Mouse (Mus musculus): ENCODE data around the gene Rimkla. TPM values are rescaled to one million over a fixed set of nuclear protein-coding genes. Genes with fewer than 3 reads are reported as not detected.
A peak's percentile ranks its signal among the peaks of the same experiment; 100 is the strongest.

Gene Rimkla
- polyA plus RNA-seq, 1 experiment from 2014 or later: 2.2 TPM

- Histone ChIP-seq H3K9ac (replicated peaks; ENCODE audit: low read length) (peak overlapping the region; percentile 57), H3K36me3 (replicated peaks; ENCODE audit: control insufficient read depth, insufficient read depth, low read depth, low read length) (no peaks in the 10 kb centered on the region), H3K4me3 (ENCODE audit: low read depth, low read length) (peak overlapping the region; percentile 55), H3K4me2 (ENCODE audit: low read depth, low read length) (peak overlapping the region; percentile 94), H3K9me3 (replicated peaks; ENCODE audit: control insufficient read depth, low read length) (no peaks in the 10 kb centered on the region), H3K27ac (replicated peaks; ENCODE audit: low read depth, low read length) (no peak overlapping the region), H3K4me1 (ENCODE audit: control insufficient read depth, insufficient read depth, low read length) (no peaks in the 10 kb centered on the region), H3K27me3 (ENCODE audit: control insufficient read depth, insufficient read depth, low read length) (peaks cover 8% of the 10 kb centered on the region)
- DNase-seq (ENCODE audit: low spot score): peak; percentile 4
- WGBS: 30% methylated on average over 10 of the region's 10 CpGs
- peak; percentile 45; the same call in 1 of the 2 replicates for ATAC-seq (replicated peaks; ENCODE audit: insufficient number of reproducible peaks, low FRiP score, low TSS enrichment, low read depth)
These were observed 502 bp upstream of the Rimkla start for GRCm38 (mm10) chr4:119492933-119493327.

GRCm38 (mm10) chr4:119490806-119491205 is 1.6 kb downstream of the Rimkla start:
- no peak overlapping the region for H3K4me3 ChIP-seq (ENCODE audit: low read depth, low read length)
- H3K4me2 ChIP-seq (ENCODE audit: low read depth, low read length): no peak overlapping the region
- no peaks in the 10 kb centered on the region for H3K36me3 ChIP-seq (replicated peaks; ENCODE audit: control insufficient read depth, insufficient read depth, low read depth, low read length)
- H3K27me3 ChIP-seq (ENCODE audit: control insufficient read depth, insufficient read depth, low read length): peaks cover 8% of the 10 kb centered on the region
- DNase-seq (ENCODE audit: low spot score) (peak; percentile 59), ATAC-seq (replicated peaks; ENCODE audit: insufficient number of reproducible peaks, low FRiP score, low TSS enrichment, low read depth) (no peak)
- no peaks in the 10 kb centered on the region for H3K9me3 ChIP-seq (replicated peaks; ENCODE audit: control insufficient read depth, low read length)
- 73% methylated on average over 3 of the region's 3 CpGs for WGBS
- H3K27ac ChIP-seq (replicated peaks; ENCODE audit: low read depth, low read length): no peak overlapping the region
- H3K9ac ChIP-seq (replicated peaks; ENCODE audit: low read length): no peak overlapping the region
- no peaks in the 10 kb centered on the region for H3K4me1 ChIP-seq (ENCODE audit: control insufficient read depth, insufficient read depth, low read length)

- ATAC-seq (replicated peaks; ENCODE audit: insufficient number of reproducible peaks, low FRiP score, low TSS enrichment, low read depth) (no peak), DNase-seq (ENCODE audit: low spot score) (no peak)
- no peak overlapping the region for H3K27ac ChIP-seq (replicated peaks; ENCODE audit: low read depth, low read length)
- H3K9me3 ChIP-seq (replicated peaks; ENCODE audit: control insufficient read depth, low read length): no peaks in the 10 kb centered on the region
- H3K36me3 ChIP-seq (replicated peaks; ENCODE audit: control insufficient read depth, insufficient read depth, low read depth, low read length): no peaks in the 10 kb centered on the region
- 88% methylated on average over 10 of the region's 10 CpGs for WGBS
- H3K9ac ChIP-seq (replicated peaks; ENCODE audit: low read length): no peak overlapping the region
- H3K4me3 ChIP-seq (ENCODE audit: low read depth, low read length): no peak overlapping the region
- H3K4me2 ChIP-seq (ENCODE audit: low read depth, low read length): no peak overlapping the region
- peaks cover 8% of the 10 kb centered on the region for H3K27me3 ChIP-seq (ENCODE audit: control insufficient read depth, insufficient read depth, low read length)
- no peaks in the 10 kb centered on the region for H3K4me1 ChIP-seq (ENCODE audit: control insufficient read depth, insufficient read depth, low read length)
These were observed 2.8 kb downstream of the Rimkla start for GRCm38 (mm10) chr4:119489666-119490065.

- Histone ChIP-seq H3K4me2 (ENCODE audit: low read depth, low read length) (no peak overlapping the region), H3K27me3 (ENCODE audit: control insufficient read depth, insufficient read depth, low read length) (no peaks in the 10 kb centered on the region), H3K4me1 (ENCODE audit: control insufficient read depth, insufficient read depth, low read length) (no peaks in the 10 kb centered on the region), H3K4me3 (ENCODE audit: low read depth, low read length) (no peak overlapping the region), H3K9ac (replicated peaks; ENCODE audit: low read length) (no peak overlapping the region), H3K9me3 (replicated peaks; ENCODE audit: control insufficient read depth, low read length) (no peaks in the 10 kb centered on the region), H3K27ac (replicated peaks; ENCODE audit: low read depth, low read length) (no peak overlapping the region), H3K36me3 (replicated peaks; ENCODE audit: control insufficient read depth, insufficient read depth, low read depth, low read length) (no peaks in the 10 kb centered on the region)
- no peak for DNase-seq (ENCODE audit: low spot score)
- WGBS: 70% methylated on average over 7 of the region's 7 CpGs
- ATAC-seq (replicated peaks; ENCODE audit: insufficient number of reproducible peaks, low FRiP score, low TSS enrichment, low read depth): no peak
These were observed 7.5 kb downstream of the Rimkla start for GRCm38 (mm10) chr4:119484882-119485281.

GRCm38 (mm10) chr4:119483051-119483450 is 9.4 kb downstream of the Rimkla start:
- Histone ChIP-seq H3K27me3 (ENCODE audit: control insufficient read depth, insufficient read depth, low read length) (no peaks in the 10 kb centered on the region), H3K36me3 (replicated peaks; ENCODE audit: control insufficient read depth, insufficient read depth, low read depth, low read length) (no peaks in the 10 kb centered on the region), H3K4me3 (ENCODE audit: low read depth, low read length) (no peak overlapping the region), H3K9me3 (replicated peaks; ENCODE audit: control insufficient read depth, low read length) (no peaks in the 10 kb centered on the region), H3K4me2 (ENCODE audit: low read depth, low read length) (no peak overlapping the region), H3K9ac (replicated peaks; ENCODE audit: low read length) (no peak overlapping the region), H3K4me1 (ENCODE audit: control insufficient read depth, insufficient read depth, low read length) (no peaks in the 10 kb centered on the region), H3K27ac (replicated peaks; ENCODE audit: low read depth, low read length) (no peak overlapping the region)
- DNase-seq (ENCODE audit: low spot score): no peak
- 56% methylated on average over 9 of the region's 9 CpGs for WGBS
- no peak for ATAC-seq (replicated peaks; ENCODE audit: insufficient number of reproducible peaks, low FRiP score, low TSS enrichment, low read depth)

- no peak overlapping the region for H3K9ac ChIP-seq (replicated peaks; ENCODE audit: low read length)
- H3K27me3 ChIP-seq (ENCODE audit: control insufficient read depth, insufficient read depth, low read length): no peaks in the 10 kb centered on the region
- no peak overlapping the region for H3K4me2 ChIP-seq (ENCODE audit: low read depth, low read length)
- WGBS: 51% methylated on average over 5 of the region's 5 CpGs
- no peaks in the 10 kb centered on the region for H3K4me1 ChIP-seq (ENCODE audit: control insufficient read depth, insufficient read depth, low read length)
- H3K36me3 ChIP-seq (replicated peaks; ENCODE audit: control insufficient read depth, insufficient read depth, low read depth, low read length): no peaks in the 10 kb centered on the region
- DNase-seq (ENCODE audit: low spot score) (no peak), ATAC-seq (replicated peaks; ENCODE audit: insufficient number of reproducible peaks, low FRiP score, low TSS enrichment, low read depth) (no peak)
- H3K9me3 ChIP-seq (replicated peaks; ENCODE audit: control insufficient read depth, low read length): no peaks in the 10 kb centered on the region
- H3K4me3 ChIP-seq (ENCODE audit: low read depth, low read length): no peak overlapping the region
- H3K27ac ChIP-seq (replicated peaks; ENCODE audit: low read depth, low read length): no peak overlapping the region
These were observed 19.3 kb downstream of the Rimkla start for GRCm38 (mm10) chr4:119473150-119473549.

GRCm38 (mm10) chr4:119472545-119472944 is 19.9 kb downstream of the Rimkla start:
- DNase-seq (ENCODE audit: low spot score): no peak
- Histone ChIP-seq H3K4me1 (ENCODE audit: control insufficient read depth, insufficient read depth, low read length) (no peaks in the 10 kb centered on the region), H3K9ac (replicated peaks; ENCODE audit: low read length) (no peak overlapping the region), H3K9me3 (replicated peaks; ENCODE audit: control insufficient read depth, low read length) (no peaks in the 10 kb centered on the region), H3K27me3 (ENCODE audit: control insufficient read depth, insufficient read depth, low read length) (no peaks in the 10 kb centered on the region), H3K27ac (replicated peaks; ENCODE audit: low read depth, low read length) (no peak overlapping the region), H3K36me3 (replicated peaks; ENCODE audit: control insufficient read depth, insufficient read depth, low read depth, low read length) (no peaks in the 10 kb centered on the region), H3K4me2 (ENCODE audit: low read depth, low read length) (no peak overlapping the region), H3K4me3 (ENCODE audit: low read depth, low read length) (no peak overlapping the region)
- no peak for ATAC-seq (replicated peaks; ENCODE audit: insufficient number of reproducible peaks, low FRiP score, low TSS enrichment, low read depth)
- 94% methylated on average over 9 of the region's 9 CpGs for WGBS

- Histone ChIP-seq H3K4me3 (ENCODE audit: low read depth, low read length) (no peak overlapping the region), H3K4me1 (ENCODE audit: control insufficient read depth, insufficient read depth, low read length) (no peaks in the 10 kb centered on the region), H3K36me3 (replicated peaks; ENCODE audit: control insufficient read depth, insufficient read depth, low read depth, low read length) (no peaks in the 10 kb centered on the region), H3K9ac (replicated peaks; ENCODE audit: low read length) (no peak overlapping the region), H3K9me3 (replicated peaks; ENCODE audit: control insufficient read depth, low read length) (no peaks in the 10 kb centered on the region), H3K27ac (replicated peaks; ENCODE audit: low read depth, low read length) (no peak overlapping the region), H3K4me2 (ENCODE audit: low read depth, low read length) (no peak overlapping the region), H3K27me3 (ENCODE audit: control insufficient read depth, insufficient read depth, low read length) (no peaks in the 10 kb centered on the region)
- DNase-seq (ENCODE audit: low spot score) (no peak), ATAC-seq (replicated peaks; ENCODE audit: insufficient number of reproducible peaks, low FRiP score, low TSS enrichment, low read depth) (no peak)
- 85% methylated on average over 16 of the region's 16 CpGs for WGBS
These were observed 24.6 kb downstream of the Rimkla start for GRCm38 (mm10) chr4:119467720-119468380.
